Mouse (Mus musculus) A20 (cell line): ENCODE measurements around the gene Mrpl54.
A peak's percentile ranks its signal among the peaks of the same experiment; 100 is the strongest.
"Not testable (repeated sequence)": the region's sequence is repeated elsewhere in the genome, so short reads cannot be mapped to it uniquely, and the experiment has no call there.

Experiments
- DNase-seq: peaks from one replicate; pipeline ENCODE4 v3.0.0-alpha.2; 2011; ENCODE audit warnings: low read depth, low spot score

Mrpl54 gene

GRCm38 (mm10) chr10:81229735-81230437 is 36.8 kb downstream of the Mrpl54 start:
- DNase-seq = no peak

- not testable (repeated sequence) for DNase-seq
These were observed 43.0 kb downstream of the Mrpl54 start for GRCm38 (mm10) chr10:81223731-81224130.

- peak; percentile 79 for DNase-seq
These were observed 45.2 kb downstream of the Mrpl54 start for GRCm38 (mm10) chr10:81221402-81222015.

- DNase-seq = peak; percentile 82
These were observed 48.8 kb downstream of the Mrpl54 start for GRCm38 (mm10) chr10:81217964-81218363.

GRCm38 (mm10) chr10:81217267-81217666 is 49.5 kb downstream of the Mrpl54 start:
- DNase-seq = peak; percentile 54

- DNase-seq = no peak
These were observed 49.9 kb downstream of the Mrpl54 start for GRCm38 (mm10) chr10:81216810-81217209.

- DNase-seq = no peak
These were observed 50.5 kb downstream of the Mrpl54 start for GRCm38 (mm10) chr10:81216260-81216659.
